Mouse (Mus musculus) ES-Bruce4 (cell line): ENCODE results near the gene Camta1.

Source experiments
- CTCF ChIP-seq: IDR thresholded peaks from one replicate; pipeline ENCODE4 v1.8.1; 2011; ENCODE audit warnings: low read depth, low read length
- EP300 ChIP-seq: IDR thresholded peaks from 2 replicates; pipeline ENCODE4 v1.6.1; 2011; ENCODE audit warnings: low read depth, low read length; ENCODE audit not compliant: insufficient read depth

DNA sequence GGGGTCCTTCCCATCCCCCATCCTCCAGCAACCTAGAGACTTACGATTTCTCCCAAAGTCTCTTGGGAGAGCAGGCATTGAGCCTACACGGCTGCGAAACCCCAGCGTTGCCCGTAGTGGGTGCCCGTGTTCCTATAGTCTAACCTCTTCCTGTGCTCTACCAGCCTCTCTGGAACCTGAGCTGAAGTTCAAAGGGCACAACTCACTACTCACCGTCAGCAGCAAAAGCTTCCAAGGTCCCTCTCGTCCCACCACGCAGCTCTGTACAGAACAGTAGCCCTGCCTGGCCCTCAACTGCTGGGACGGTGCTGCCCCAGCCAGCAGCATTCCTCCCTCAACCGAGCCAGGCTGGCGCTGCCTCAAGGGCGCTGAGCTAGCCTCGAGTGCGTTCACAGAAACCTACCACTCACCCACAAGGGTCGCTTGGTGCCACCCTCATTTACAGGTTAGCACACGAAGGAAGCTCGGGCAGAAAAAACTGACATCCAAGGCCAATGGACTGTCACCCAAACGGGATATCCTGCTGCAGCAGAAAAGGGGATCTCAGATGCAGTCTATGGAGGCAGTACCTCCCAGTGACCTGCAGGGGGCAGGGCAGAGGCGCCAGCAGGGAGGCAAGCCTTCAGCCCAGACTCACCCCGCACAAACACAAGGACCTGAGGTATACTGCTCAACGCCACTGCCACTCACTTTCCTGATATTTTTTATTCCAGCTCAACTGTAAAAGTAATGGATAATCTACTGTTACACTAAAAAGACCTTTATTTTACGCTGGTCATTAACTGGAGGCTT, 526.5 kb downstream of the Camta1 start:
- TF ChIP-seq CTCF = peak; percentile 94
- no peak for TF ChIP-seq EP300
